Mouse (Mus musculus): ENCODE measurements at regions not wholly inside any gene's neighbourhood (a gene's known extent, or its start where the extent isn't known, plus 50 kb on each side); places are given as distances from the start of the nearest gene placed in this dataset.

DNA sequence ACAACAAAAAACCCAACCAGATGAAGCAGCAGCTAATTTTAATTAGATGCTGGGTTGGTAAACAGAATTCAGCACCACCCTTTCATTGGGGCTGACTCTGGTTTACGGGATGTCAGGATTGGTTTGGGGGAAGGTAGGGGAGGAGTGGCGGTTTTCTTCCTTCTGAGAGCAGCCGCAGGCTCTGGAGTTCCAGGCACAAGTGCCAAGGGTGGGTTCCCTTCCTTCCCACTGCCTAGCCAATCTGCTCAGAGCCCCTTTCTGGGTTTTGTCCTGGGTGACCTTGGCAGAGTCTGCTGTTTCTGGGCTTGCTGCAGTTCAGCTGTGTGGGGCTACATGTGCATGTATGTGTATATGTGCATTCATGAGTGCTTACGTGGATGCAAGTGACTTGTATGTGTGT, 260.5 kb upstream of the Gm4791 start:
- no peak for DNase-seq (ENCODE audit: low spot score)

DNA sequence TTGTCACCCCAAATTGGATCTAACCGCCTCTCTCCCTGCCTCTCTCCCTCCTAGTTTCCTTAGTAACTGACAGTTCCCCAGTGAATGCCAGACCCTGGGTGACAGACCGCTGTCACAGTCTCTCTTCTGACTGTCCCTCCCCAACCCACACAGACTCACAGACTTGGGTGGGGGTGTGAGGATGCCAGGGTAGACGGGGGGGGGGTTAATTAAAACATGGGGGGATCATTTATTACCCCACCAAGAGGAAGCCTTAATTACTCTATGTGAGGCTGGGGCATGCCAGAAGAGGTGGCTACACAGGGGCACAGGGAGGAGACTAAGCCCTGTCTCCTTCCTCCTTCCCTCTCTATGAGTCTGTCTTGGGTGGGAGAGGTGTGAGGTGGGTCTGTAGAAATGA, 261.1 kb upstream of the Gm4791 start:
- no peak for DNase-seq (ENCODE audit: low spot score)

- no peak for DNase-seq (ENCODE audit: low spot score)
Observed at GRCm38 (mm10) chr9:46736232-46736631, 262.3 kb upstream of the Gm4791 start.

GRCm38 (mm10) chr9:46735664-46736067, 262.9 kb upstream of the Gm4791 start:
- DNase-seq (ENCODE audit: low spot score): peak; percentile 96

DNA sequence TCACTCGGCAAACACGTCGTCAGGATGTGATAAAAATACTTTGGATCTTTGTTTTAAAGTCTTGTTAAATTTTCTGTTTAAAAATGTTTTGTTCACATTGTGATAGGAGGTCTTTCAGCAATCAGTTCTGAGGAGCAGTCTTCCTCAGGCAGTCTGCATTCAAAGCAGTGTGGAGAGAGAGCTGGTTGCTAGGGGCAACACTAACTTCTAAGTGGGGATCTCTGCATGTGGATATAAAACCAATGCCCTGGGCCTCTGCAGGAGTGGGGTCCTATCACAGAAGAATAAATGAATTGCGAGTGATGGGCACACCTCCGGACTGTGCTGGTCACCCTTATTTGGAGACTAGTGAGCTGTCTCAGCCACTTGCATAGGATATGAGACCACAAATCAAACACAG, 270.1 kb upstream of the Gm4791 start:
- DNase-seq (ENCODE audit: low spot score): no peak

DNA sequence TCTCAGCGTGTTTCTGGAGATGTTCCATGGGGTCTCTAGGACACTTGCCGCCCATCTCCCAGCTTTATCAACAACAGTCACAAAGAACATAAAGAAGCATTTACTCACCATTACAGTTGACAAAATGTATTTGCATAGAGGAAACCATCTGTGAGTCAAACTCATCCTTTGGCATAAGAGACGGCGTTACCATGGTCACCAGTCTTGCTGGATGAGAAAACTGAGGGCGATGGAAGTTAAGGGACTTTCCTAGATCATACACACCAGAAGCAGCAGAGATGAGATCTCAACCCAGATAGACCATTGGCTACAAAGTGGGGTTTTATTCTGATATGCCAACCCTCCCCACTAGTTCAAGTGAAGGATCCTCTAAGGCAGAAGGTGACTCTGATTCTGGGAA, 274.3 kb upstream of the Gm4791 start:
- DNase-seq (ENCODE audit: low spot score): no peak

DNA sequence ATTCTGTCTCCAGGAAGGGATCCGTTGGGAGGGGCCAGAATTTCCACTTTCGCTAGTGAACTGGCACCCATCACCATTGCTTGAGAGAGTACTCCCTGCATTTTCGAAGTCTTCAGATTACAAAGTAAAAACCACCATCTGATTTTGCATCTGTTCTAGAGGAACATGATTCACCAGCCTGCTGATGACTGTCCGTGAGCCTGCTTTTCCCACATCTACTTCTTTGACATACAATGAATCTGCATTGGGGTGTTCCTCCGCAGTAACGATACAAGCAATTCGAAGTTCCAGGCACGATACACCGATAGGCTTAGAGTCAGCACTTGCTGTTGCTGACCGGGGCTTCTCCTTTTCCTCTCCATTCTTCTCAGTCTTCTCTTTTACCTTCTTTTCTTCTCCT, 285.1 kb upstream of the Gm4791 start:
- DNase-seq (ENCODE audit: low spot score): no peak

- no peak for DNase-seq (ENCODE audit: low spot score)
Observed at GRCm38 (mm10) chr9:46704151-46704905, 294.2 kb upstream of the Gm4791 start.

DNA sequence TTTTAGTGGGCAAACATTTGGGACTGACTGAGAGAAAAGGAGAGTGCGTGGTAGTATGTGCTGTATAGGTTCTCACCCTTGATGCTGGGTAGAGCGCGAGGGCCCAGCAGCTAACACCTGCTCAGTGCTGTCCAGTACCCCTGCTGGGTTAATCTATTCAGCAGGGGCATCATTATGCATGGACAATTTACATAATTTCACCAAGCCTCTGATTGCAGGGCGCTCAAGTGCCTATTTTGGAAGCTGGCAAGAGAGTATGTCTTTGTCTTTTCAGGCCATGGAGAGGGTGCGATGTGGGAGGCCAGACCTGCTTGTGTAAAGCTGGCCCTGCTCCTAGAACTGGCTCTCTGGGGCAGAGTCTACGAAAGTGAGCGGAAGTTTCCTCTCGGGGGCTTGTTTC, 294.9 kb upstream of the Gm4791 start:
- no peak for DNase-seq (ENCODE audit: low spot score)

DNA sequence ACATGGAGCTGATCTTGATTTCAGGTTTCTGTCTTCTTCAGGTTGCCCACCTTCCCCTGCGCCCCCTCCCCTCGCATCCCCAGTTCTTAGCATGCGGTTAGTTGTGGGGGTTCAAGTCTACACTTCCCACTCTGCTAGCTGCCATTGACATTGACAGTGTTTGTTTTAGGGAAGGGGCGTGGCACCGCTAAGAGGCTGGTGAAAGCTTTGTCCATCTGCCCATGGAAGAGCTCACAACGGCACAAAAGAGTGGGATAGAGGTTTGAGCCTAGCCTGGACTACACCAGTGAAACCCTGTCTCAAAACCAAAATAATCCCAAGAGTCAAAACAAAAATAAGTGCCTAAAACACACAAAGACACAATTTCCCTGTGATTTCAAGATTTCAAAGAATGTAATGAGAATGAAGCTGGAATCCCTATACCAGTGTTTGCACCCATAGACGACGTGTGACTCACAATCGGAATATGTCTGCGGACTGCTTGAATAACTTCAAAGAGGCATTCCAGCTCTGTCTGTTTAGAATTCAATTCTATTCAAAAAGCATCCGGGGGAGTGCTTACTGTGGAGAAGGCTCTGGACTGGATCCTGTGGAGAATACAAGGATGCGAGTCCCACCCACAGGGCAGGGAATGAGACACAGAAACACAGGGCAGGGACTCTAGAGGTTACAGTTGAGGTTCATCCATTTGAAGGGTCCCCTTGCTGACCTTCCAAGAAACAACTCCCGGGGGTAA, 295.5 kb upstream of the Gm4791 start:
- DNase-seq (ENCODE audit: low spot score): no peak

- no peak for DNase-seq (ENCODE audit: low spot score)
Observed at GRCm38 (mm10) chr9:46702053-46702900, 296.3 kb upstream of the Gm4791 start.

GRCm38 (mm10) chr9:46696171-46696570, 302.4 kb upstream of the Gm4791 start:
- no peak for DNase-seq (ENCODE audit: low spot score)

GRCm38 (mm10) chr9:46689331-46689730, 309.2 kb upstream of the Gm4791 start:
- no peak for DNase-seq (ENCODE audit: low spot score)

DNA sequence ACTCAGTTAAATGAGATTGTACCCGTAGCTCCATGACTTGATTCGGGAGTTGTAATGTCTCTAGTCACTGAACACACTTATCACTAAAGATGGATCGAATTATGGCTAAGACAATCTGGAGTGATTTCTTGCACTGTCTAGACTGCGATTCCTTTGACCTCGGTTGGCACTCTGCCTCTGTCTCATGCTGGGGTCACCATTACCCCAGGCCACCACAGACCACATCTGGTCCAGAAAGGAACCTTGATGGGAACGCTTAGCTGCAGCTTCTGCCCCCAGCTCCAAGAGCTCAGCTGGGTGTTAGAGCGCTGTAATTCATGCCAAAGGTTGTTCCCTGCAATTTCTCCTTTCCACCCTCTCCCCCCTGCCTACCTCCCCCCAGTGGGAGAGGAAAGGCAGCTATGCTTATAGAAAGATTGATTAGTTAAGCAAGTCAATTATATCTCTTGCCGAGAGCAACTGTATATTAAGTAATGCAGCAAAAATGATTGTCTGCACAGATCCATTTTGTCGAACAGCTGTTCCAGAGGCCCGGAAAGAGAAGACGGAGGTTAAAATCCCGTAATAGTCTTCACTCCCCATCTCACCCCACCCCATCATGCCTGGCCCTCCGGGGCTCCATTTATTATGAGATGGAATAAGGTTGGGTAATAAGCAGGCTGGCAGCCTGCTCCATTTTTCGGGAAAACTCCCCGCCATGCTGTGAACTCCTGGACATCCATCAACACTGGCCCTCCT, 314.3 kb upstream of the Gm4791 start:
- DNase-seq (ENCODE audit: low spot score): no peak

DNA sequence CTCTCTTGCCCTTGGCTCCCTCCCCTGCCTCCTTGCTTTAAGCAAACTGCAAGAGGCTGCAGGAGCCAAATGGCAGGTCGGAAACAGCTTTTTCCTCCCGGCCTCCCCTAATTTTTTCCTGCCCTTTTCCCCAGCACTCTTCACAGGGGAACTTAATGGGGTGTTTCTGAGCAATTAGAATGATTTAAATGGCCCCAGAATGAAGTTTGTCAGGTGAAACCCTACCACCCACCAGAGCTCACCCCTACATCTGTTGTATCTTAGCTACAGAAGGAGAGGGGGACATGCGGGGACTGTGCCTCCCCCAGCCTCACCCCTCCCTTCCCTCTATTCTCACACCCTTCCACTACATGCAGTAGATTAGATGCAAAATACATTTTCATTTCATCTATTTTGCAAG, 326.5 kb upstream of the Gm4791 start:
- DNase-seq (ENCODE audit: low spot score): no peak

DNA sequence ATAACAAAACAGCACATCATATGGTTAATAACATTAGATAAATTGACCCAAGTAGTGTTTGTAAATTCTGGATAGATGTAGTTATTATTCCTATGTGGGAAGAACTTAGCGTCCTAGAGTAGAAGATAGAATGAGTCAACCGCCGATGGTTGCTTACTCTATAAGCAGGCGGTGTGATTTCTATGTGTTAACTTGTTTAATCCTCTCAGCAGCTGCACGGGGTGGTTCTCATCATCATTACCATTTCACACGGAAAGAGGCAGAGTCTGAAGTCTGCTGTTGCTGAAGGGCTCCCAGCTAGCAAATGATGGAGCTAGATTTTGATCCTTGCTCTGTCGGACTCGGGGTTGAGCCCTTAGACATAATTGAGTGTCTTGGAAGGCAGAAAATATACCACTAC, 334.6 kb upstream of the 4931429L15Rik start:
- no peak for DNase-seq (ENCODE audit: low spot score)

DNA sequence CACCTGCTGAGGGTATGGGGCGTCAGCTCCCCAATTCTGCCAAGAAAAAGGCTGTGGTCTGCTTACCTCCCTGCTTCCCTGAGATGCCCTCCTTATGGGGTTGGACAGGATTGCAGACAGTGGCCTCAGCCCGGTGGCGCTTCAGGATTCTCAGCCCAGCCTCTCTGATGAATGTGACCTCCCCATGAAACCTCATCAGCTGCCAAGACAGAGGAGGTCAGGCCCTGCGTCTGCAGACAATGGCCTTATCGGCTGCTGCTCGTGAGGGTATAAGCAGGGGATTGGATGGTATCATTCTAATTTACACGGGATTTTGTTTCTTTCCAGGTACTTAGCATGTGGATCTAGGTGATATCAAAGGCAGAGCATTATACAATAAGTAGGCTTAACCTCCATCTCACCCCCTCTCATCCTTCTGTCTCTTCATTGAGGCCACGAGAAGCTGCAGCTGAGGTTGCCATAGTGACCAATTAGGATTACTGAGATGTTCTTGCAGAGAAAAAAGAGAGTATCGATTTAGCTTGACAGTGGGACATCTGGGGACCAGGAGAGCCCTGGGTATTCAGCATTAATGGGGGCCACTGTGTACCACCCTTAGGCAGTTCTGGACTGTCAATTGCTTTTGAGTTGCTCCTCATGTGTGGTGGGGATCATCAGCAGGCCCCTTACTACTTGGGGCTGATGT, 327.6 kb upstream of the 4931429L15Rik start:
- no peak for DNase-seq (ENCODE audit: low spot score)

- DNase-seq (ENCODE audit: low spot score): no peak
Observed at GRCm38 (mm10) chr9:46645469-46645884, 325.7 kb upstream of the 4931429L15Rik start.

DNA sequence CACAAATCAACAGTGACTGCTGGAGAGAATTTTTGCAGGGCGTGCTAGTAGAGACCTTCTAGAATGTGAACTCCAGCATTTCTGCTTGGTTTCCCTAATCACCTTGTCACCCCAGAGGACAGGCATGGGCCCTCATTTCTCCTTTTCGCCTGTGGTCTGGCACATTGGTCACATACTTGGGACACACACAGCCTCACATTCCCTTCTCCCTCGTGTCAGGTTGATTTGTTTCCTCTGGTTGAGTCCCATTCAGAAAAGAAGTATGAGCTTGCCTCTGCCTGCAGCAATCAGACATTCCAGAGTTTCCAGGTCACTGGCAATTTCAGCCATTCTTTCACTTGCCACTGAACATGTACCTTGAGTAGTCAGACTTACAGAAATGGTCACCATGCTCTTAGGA, 323.8 kb upstream of the 4931429L15Rik start:
- no peak for DNase-seq (ENCODE audit: low spot score)

DNA sequence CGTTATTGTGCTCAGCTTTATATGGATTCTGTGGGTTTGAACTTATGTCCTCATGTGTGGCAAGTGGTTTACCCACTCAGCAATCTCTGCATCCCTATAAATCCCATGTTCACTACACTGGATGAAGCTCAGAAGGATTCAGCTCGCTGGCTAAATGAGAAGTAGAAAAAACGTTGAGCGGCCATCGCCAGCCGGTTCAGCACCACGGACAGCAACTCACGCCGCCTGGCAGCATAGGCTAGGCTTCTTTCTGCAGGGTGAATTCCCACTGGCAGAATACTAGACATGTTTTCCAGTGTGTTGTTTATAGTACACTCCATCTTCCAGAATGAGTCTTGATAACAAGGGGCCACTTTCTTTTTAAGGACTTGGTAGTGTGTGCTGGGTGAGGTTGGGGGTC, 322.9 kb upstream of the 4931429L15Rik start:
- DNase-seq (ENCODE audit: low spot score): no peak

- DNase-seq (ENCODE audit: low spot score): no peak
Observed at GRCm38 (mm10) chr9:46636261-46637010, 316.6 kb upstream of the 4931429L15Rik start.

Data from layer of hippocampus, adult 9-10 months (tissue).